Mouse (Mus musculus) bone marrow macrophage, adult 2 months (primary cell): ENCODE results near the gene Gm11937. TPM values are rescaled to one million over a fixed set of nuclear protein-coding genes. Genes with fewer than 3 reads are reported as not detected.
"Not testable (repeated sequence)": the region's sequence is repeated elsewhere in the genome, so short reads cannot be mapped to it uniquely, and the experiment has no call there.

Source experiments
- H3K27ac ChIP-seq: 2 replicates; pipeline ENCODE4 v1.5.1; 2012; ENCODE audit warnings: low read depth, low read length; ENCODE audit not compliant: insufficient read depth
- H3K4me1 ChIP-seq: 2 replicates; pipeline ENCODE4 v1.6.1; 2012; ENCODE audit warnings: low read length; ENCODE audit not compliant: control insufficient read depth, insufficient read depth
- H3K4me3 ChIP-seq: 2 replicates; pipeline ENCODE4 v1.5.1; 2012; ENCODE audit warnings: mild to moderate bottlenecking, low read length, moderate library complexity; ENCODE audit not compliant: insufficient read depth
- CTCF ChIP-seq: IDR thresholded peaks from 2 replicates; pipeline ENCODE4 v1.5.1; 2012; ENCODE audit warnings: low read depth, mild to moderate bottlenecking, low read length, moderate library complexity
- POLR2A ChIP-seq: IDR thresholded peaks from 2 replicates; pipeline ENCODE4 v1.6.1; 2012; ENCODE audit warnings: mild to moderate bottlenecking, low read depth, low read length, borderline replicate concordance
- polyA plus RNA-seq: library from polyadenylated mRNA; stranded (reverse); fragments of >200 nt; gene quantifications from 2 replicates; pipeline ENCODE4 v1.2.4, GENCODE M21; 2012; ENCODE audit not compliant: missing spikeins, insufficient read depth, insufficient read length

Gm11937 gene
- polyA plus RNA-seq, 1 experiment: not detected

- TF ChIP-seq POLR2A: no peak
- TF ChIP-seq CTCF: no peak
- Histone ChIP-seq H3K27ac (no peak overlapping the region), H3K4me1 (no peaks in the 10 kb centered on the region), H3K4me3 (no peak overlapping the region)
Measured at GRCm38 (mm10) chr11:99630890-99631289, 20.9 kb upstream of the Gm11937 start.

DNA sequence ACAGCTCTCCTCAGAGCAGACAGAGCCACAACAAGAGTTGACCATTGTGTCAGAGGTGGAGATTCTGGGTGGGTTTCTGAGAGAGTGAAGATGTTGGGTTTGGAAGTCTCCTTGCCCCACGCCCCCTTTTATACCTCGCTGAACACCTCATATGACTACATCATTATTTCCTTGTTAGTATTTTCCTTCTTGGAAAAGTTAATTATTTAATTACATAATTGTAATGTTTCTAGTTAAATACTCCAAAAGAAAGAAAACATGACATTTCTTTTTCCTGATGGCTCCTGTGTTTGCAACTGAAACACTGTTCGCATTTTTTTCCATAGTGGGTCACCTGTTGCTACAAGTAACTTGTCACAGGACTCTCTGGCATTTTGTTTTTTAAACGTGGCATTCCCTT is 18.1 kb upstream of the Gm11937 start, which contains the start of gene Krtap4-1:
TSS of gene Krtap4-1 (minus strand) at position 101 of the 400 bp plus-strand sequence.
- TF ChIP-seq CTCF (no peak), POLR2A (no peak)
- no peak within 1 kb of the TSS for H3K27ac ChIP-seq
- H3K4me1 ChIP-seq: no peaks in the 10 kb centered on the region
- H3K4me3 ChIP-seq: no peak within 1 kb of the TSS

DNA sequence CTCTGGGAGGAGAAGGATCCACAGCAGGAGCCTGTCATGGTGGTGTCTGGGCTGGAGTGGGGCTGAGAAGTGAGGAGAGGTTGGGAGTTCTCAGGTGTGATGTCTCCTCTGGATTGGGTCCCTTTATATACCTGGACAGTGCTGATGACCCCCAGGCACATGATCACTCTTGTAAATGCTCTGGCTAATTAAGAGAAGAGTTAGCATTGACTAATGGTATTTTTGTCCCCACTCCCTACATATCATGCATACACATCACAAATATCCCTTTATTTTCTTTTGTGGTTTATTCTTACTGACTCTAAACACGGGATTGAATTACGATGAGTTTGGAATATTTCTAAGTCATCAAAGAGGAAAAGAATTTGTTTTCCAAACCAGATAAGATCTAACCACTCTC is 10.3 kb upstream of the Gm11937 start, which contains the start of gene Gm11562:
TSS of gene Gm11562 (minus strand) at position 101 of the 400 bp plus-strand sequence.
- Histone ChIP-seq H3K4me3 (no peak within 1 kb of the TSS), H3K27ac (no peak within 1 kb of the TSS), H3K4me1 (no peaks in the 10 kb centered on the region)
- no peak for TF ChIP-seq CTCF
- no peak for TF ChIP-seq POLR2A

DNA sequence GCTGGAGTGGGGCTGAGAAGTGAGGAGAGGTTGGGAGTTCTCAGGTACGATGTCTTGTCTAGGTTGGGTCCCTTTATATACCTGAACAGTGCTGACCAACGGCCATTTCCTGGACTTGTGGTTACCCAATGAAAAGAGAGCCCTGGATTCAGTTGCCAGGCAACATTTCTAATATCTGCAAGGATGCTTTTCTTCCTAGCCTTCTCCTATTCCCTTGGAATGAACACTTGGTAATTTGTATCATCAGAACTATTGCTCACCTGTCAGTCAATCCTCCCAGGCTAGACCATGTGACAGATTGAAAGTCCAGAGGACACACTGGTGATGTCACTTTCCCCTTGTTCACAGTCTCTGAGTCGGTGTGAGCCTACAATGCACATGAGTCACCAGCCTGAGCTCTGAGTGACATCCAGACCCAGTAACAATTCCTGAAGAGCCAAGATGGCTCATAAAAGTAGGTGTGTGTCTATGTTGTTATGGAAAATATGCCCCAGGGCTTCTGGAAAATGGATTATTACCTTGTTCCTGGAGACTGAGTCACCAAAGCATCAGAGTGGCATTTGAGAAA is 4.9 kb upstream of the Gm11937 start, which contains the start of gene Krtap2-4:
TSS of gene Krtap2-4 (minus strand) at position 51 of the 568 bp plus-strand sequence.
- Histone ChIP-seq H3K27ac (no peak within 1 kb of the TSS), H3K4me3 (no peak within 1 kb of the TSS), H3K4me1 (no peaks in the 10 kb centered on the region)
- TF ChIP-seq CTCF (no peak), POLR2A (no peak)

GRCm38 (mm10) chr11:99609126-99609525 is 863 bp downstream of the Gm11937 start:
- Histone ChIP-seq H3K4me1 (no peaks in the 10 kb centered on the region), H3K27ac (no peak overlapping the region), H3K4me3 (no peak overlapping the region)
- TF ChIP-seq POLR2A (no peak), CTCF (no peak)

DNA sequence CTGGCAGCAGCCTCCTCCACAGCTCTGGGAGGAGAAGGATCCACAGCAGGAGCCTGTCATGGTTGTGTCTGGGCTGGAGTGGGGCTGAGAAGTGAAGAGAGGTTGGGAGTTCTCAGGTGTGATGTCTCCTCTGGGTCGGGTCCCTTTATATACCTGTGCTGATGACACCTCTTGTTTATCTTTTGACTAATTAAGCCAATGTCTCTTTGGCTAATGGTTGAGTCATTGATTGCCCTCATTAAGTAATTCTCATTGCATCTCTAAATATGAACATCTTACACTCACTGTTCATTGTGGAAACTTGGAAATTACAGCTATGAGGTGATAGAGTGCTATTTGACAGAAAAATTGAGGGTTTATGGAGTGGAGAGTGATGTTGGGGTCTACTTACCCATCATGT is 6.8 kb downstream of the Gm11937 start, which contains the start of gene Gm11938:
TSS of gene Gm11938 (minus strand) at position 101 of the 400 bp plus-strand sequence.
- not testable (repeated sequence) for H3K4me1 ChIP-seq, H3K27ac ChIP-seq, H3K4me3 ChIP-seq

- H3K4me3 ChIP-seq, H3K27ac ChIP-seq, H3K4me1 ChIP-seq: not testable (repeated sequence)
Measured at GRCm38 (mm10) chr11:99597742-99598141, 12.2 kb downstream of the Gm11937 start, which contains the start of gene Krtap9-3. TSS of gene Krtap9-3 (minus strand) at chr11:99598105.

- no peak within 1 kb of the TSS for H3K4me3 ChIP-seq
- TF ChIP-seq CTCF: no peak
- no peak for TF ChIP-seq POLR2A
- no peak within 1 kb of the TSS for H3K27ac ChIP-seq
Measured at GRCm38 (mm10) chr11:99590981-99591380, 19.0 kb downstream of the Gm11937 start, which contains the start of gene Krtap1-3. TSS of gene Krtap1-3 (minus strand) at chr11:99591339.

DNA sequence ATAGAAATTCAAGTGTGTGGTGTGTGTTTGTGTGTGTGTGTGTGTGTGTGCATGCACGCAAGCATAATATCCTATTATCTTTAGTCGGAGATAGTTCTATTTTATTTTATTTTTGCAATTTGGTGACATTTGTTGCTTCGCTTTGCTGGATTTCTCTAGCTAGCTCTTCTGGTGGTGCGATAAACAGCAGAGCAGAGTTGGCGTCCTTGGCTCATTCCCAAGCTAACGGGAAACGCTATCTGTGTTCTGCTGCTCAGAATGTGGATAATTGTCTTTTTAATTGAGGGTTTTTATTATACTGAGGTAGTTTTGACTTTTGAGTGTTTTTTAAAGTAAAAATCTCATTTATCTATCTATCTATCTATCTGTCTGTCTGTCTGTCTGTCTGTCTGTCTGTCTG is 24.9 kb downstream of the Gm11937 start:
- Histone ChIP-seq H3K27ac (no peak overlapping the region), H3K4me1 (no peaks in the 10 kb centered on the region), H3K4me3 (no peak overlapping the region)
- TF ChIP-seq POLR2A (no peak), CTCF (no peak)

More at GRCm38 (mm10) chr11:99590981-99591380, 19.0 kb downstream of the Gm11937 start, which contains the start of gene Krtap1-3:
- no peaks in the 10 kb centered on the region for H3K4me1 ChIP-seq

DNA sequence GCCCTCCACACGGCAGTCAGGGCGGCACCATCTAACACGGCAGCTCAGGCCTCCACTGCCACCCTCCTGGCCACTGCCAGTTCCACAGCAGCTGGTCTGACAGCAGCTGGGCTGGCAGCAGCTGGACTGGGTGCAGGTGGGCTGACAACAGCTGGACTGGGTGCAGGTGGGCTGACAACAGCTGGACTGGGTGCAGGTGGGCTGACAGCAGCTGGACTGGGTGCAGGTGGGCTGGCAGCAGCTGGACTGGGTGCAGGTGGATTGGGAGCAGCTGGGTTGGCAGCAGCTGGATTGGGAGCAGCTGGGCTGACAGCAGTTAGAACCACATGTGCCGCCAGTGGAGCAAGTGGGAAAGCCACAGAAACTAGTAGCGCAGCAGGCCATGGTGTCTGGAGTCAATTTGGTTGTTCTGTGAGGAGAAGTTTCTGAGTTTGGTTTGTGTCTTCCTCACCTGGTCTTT is 26.7 kb downstream of the Gm11937 start, which contains the start of gene Krtap1-4:
TSS of gene Krtap1-4 (minus strand) at position 410 of the 460 bp plus-strand sequence.
- no peak within 1 kb of the TSS for H3K27ac ChIP-seq
- H3K4me3 ChIP-seq: no peak within 1 kb of the TSS
- H3K4me1 ChIP-seq: no peaks in the 10 kb centered on the region
- TF ChIP-seq CTCF: no peak
- no peak for TF ChIP-seq POLR2A
